Mouse (Mus musculus): Measurements from ENCODE around the gene Dnah17.

- TF ChIP-seq CTCF (IDR thresholded peaks at IDR 0.05) (no peak), EP300 (IDR thresholded peaks at IDR 0.05) (no peak)
Measured at GRCm38 (mm10) chr11:118031134-118031533, 99.3 kb downstream of the Dnah17 start.
